Mouse (Mus musculus): ENCODE results near the gene Sema4d. TPM values are rescaled to one million over a fixed set of nuclear protein-coding genes. Genes with fewer than 3 reads are reported as not detected.

Sema4d gene
- total RNA-seq, 2 experiments from 2014 or later = 65.8 to 71.3 TPM

DNA sequence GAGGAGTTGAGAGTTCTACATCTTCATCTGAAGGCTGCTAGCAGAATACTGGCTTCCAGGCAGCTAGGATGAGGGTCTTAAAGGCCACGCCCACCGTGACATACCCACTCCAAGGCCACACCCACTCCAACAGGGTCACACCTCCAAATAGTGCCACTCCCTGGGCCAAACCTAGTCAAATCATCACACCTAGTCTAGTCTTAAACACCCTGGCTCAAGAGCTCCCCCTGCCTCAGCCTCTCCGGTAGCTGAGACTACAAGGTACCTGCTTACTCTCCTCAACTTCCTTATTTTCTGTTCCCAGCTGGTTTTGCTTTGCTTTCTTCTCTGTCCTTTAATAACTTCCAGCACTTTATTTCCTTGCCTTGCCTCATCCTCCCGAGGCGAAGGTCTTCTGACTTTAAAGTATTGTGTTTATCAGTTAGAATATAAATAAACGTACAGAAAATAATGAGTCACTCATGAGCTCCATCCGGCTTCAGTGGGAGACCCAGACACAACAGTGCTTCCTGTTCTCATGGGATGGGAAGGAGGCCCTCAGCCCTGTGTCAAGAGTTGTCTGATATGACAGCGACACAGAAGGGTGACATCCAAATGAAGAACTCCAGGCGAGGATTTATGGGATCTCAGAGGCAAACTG lies 22.4 kb upstream of the Sema4d start:
- DNase-seq (ENCODE audit: low spot score in 2 of 2) = no peak

GRCm38 (mm10) chr13:51814646-51815045 lies 21.1 kb upstream of the Sema4d start:
- DNase-seq (ENCODE audit: low spot score in 2 of 2) = no peak

DNA sequence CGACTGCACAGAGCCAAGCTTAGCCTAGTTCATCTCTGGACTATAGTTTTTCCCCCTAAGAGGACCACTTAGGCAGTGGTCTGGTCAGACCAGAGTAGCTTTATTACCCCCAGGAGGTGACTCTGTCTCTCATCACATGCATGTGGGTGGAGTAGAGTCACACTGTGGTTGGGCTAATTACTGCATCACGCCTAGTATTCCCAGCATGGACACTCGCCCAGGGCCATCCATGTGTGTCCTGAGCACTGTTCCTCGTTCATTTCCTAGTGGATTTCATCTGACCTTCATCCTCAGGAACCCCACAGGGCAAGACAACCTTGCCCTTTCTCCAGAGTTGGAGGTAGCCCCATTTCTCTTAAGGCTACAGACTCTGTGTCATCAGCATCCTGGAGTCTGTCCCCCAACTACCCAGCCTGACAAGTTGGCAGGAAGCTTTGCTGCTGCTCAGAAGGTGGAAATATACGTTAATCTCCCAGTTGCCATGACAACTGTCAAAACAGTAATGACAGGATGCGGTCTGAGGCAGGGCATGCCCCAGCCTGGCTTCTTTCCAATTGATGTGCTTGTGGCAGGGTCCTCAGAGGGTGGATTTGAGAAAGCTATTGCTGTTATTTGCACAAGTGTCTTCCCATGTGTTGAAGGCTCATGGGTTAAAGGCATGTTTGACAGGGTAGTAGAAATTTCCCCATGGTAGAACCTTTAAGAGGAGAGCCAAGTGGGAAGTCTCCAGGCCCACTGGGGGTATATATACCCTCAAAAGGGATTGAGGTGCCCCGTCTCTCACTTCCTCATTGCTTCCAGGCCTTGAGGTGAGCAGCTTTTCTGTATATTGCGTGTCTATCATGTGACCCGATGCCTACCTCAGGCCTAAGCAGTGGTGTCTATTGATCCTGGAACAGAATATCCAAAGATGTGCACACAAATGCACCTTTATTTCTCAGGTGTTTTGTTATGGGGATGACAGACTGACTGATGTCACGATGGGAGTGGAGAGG lies 20.4 kb upstream of the Sema4d start:
- no peak for DNase-seq (ENCODE audit: low spot score in 2 of 2)

DNA sequence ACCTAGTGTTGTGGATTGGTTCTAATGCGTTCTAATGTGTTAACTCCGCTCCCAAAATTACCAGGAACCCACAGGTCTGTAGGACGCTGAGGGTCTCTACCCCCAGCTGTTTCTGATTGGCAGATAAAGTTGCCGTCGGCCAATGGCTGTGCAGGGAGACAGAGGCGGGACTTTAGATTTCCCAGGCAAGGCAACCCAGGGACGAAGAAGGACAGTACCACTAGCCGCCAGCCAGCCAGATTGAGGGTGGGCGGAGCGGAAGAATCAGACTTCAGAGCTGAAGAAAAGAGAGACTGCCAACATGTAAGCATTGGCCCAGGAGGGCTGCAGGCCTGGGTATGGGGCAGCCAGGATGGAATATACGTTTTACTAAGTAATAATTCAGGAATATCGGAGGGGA lies 14.6 kb upstream of the Sema4d start:
- peak; percentile 59 to 61 for DNase-seq (ENCODE audit: low spot score in 2 of 2)

DNA sequence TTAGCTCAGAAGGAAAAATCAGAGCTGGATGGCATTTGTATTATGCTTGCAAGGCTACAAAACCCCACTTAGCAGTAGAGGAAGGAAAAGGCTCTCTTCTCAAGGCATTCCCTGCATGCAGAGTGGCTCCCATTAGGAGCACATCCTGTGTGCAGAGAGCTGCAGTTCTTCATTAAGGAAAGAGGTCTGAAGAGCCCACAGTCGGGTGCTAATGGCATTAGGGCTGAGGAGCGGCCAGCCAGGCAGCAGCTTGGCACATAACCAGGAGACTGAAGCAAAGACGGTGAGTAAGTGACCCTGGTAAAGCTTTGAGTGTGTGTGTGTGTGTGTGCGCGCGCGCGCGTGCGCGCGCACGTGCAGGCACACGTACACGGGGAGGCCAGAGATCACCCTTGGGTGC lies 12.7 kb upstream of the Sema4d start:
- DNase-seq (ENCODE audit: low spot score in 2 of 2) = no peak

DNA sequence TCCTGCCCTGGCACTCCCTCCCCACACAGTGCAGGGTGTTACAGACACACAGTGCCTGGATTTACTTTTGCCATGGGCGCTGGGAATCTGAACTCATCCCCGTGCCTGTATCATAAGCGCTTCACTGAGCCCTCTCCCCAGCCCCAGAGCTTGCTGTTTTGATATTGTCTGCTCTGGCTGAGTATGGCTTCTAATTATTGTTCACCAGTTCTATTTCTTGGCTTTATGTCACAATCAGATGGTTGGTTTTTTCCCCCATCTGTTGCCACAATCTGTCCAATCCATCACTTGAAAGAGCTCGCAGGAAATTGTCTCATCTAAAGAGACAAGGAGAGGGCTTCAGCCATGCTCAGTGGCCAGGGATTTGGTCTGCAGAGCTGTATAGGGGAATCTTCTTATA lies 12.1 kb upstream of the Sema4d start:
- peak in 1 of 2 experiments; percentile 21 for DNase-seq (ENCODE audit: low spot score in 2 of 2)

DNA sequence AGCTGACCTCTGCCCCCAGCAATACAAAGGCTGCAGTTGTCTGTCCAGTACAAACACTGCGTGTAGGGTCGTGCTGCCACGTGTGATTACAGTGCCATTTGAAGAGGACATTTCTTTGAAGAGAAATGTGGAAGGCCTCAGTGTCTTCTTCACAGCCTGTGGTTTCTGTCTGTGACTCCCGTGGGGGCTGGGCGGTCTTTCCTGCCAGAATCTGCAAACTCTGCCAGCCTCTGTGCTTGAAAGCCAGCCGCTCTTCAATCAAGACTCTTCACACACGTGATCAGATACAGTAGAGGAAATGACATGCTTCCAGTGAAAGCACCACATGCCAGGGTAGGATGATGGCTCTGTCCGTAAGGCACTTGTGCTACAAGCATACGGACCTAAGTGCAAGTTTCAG lies 7.4 kb upstream of the Sema4d start:
- DNase-seq (ENCODE audit: low spot score in 2 of 2) = no peak

GRCm38 (mm10) chr13:51799735-51800522 lies 6.4 kb upstream of the Sema4d start:
- DNase-seq (ENCODE audit: low spot score in 2 of 2) = no peak

DNA sequence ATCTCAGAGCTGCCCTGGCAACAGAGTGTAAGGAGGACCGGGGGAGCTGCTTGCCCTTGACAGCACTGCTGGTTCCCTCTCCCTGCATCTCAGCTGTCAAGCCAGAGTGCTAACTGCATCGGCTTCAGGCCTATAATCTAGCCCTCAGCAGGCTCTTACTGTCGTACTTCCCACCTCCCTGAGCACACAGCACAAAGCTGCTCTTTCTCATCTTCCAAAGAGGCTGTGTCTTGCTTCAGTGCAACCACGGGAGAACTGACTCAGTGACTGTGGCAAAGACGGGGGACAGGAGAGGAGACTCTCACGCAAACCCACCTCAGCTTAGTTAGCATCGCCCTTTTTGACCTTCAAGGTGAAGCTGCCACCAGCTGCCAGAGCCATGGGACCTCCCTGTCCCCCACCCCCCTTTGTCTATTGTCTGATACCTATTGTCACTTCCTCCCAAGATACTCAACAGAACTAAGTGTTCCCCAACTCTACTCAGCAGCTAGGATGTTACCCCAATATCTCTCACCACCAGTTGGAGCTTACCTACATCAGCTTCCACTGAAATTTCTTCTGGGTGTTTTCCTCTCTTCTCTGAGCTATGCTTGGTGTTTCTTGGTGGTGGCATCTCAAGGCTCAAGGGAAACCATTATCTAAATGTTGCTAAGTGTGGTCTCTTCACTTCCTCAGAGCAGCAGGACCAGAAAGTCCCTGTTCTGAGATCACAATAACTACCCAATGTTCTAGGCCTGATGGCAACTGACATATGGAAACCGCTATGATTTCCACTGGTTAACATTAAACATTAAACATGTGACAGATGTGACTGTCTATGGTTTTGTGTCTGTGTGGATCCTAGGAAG lies 4.6 kb upstream of the Sema4d start:
- no peak for DNase-seq (ENCODE audit: low spot score in 2 of 2)

- no peak for DNase-seq (ENCODE audit: low spot score in 2 of 2)
Measured at GRCm38 (mm10) chr13:51793948-51794347, 401 bp upstream of the Sema4d start.

- DNase-seq (ENCODE audit: low spot score in 2 of 2) = no peak
Measured at GRCm38 (mm10) chr13:51792729-51793424, 670 bp downstream of the Sema4d start.

DNA sequence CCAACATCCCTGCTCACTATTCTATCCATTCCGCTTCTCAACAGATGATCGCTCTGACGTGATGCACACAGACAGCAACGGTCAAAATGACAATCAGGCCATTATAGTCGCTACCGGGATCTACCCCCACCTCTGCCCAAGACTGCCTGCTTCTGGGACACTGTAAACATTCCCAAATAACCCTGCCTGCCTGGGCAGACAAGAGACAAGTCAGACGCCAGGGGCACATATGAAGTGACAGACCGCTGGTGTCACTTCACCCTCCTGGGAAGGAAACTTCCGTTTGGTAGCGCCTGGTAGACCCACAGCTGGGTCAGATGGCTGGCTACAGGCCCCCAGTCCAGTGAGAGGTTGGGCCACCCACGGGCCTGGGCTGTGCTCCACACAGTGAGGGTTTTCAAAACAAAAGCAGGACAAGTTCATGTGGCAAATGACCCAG lies 1.4 kb downstream of the Sema4d start:
- no peak for DNase-seq (ENCODE audit: low spot score in 2 of 2)

DNA sequence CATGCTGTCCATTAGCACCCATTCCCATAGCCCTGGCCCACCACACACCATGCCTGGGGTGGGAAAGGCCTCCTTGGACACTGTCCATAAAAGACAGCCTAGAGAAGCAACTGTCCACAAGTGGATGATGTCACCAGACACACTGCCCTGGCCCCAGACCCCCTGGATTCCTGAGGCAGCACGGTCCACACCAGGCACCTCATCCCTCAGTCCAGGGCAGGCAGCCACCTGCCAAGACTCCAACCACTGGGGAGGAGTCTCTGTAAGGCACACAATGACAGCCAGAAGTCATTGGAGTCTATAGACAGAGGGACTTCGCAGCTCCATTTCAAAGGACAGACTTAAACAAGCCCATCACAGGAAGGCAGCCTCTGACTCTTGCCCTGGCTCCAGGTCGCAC lies 1.9 kb downstream of the Sema4d start:
- DNase-seq (ENCODE audit: low spot score in 2 of 2) = no peak

GRCm38 (mm10) chr13:51790793-51791192 lies 2.8 kb downstream of the Sema4d start:
- no peak for DNase-seq (ENCODE audit: low spot score in 2 of 2)

GRCm38 (mm10) chr13:51787858-51788257 lies 5.7 kb downstream of the Sema4d start:
- no peak for DNase-seq (ENCODE audit: low spot score in 2 of 2)

- DNase-seq (ENCODE audit: low spot score in 2 of 2) = no peak
Measured at GRCm38 (mm10) chr13:51786616-51787015, 6.9 kb downstream of the Sema4d start.

GRCm38 (mm10) chr13:51784476-51784875 lies 9.1 kb downstream of the Sema4d start:
- DNase-seq (ENCODE audit: low spot score in 2 of 2) = no peak

GRCm38 (mm10) chr13:51783857-51784256 lies 9.7 kb downstream of the Sema4d start:
- DNase-seq (ENCODE audit: low spot score in 2 of 2) = peak in 1 of 2 experiments; percentile 56

DNA sequence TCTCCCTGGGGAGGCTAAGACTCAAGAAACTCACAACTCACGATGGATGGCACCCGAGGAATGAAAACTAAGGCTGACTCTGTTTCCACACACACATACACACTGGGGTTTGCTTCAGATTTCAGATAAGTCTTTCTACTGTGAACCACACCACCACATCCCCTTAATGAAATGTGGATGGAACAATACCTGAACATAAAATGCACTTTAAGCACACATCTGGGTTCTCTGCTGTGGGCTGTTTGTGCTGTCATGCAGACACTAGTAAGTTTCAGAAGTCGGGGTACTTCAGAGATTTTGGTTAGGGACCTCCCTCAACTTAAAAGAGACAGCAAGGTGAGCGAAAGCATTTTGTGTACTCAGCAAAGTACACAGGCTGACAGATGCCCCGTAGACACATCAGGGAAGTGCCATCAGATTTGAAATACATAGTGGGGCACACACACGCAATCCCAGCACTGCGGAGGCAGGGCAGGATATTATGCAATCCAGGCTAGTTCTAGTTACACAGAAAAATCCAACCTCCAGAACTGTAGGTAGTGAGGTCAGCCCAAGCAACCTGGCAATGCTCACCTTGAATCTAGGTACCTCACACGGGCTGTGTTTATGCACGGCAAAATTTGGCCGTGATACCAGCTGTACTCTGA lies 12.9 kb downstream of the Sema4d start:
- no peak for DNase-seq (ENCODE audit: low spot score in 2 of 2)
